Mouse (Mus musculus) erythroblast, adult 5-6 weeks (primary cell): ENCODE results near the gene Ube2dnl1. TPM values are rescaled to one million over a fixed set of nuclear protein-coding genes. Genes with fewer than 3 reads are reported as not detected.

Experiments used
- ATAC-seq: replicated peaks from 2 replicates; pipeline ENCODE4 v1.8.0; 2016; ENCODE audit warnings: moderate number of reproducible peaks, mild to moderate bottlenecking, moderate TSS enrichment, inconsistent platforms; ENCODE audit not compliant: poor library complexity, low FRiP score, severe bottlenecking
- total RNA-seq, 2 experiments: library from RNA; stranded (forward) in 1 of 2; stranded (reverse) in 1 of 2; fragments of 150-400 nt in 1 of 2; fragments of 200-764, 138-1000 nt in 1 of 2; gene quantifications; 2 replicates each; pipeline versions ENCODE4 v1.2.3 to v1.2.4; 2015 to 2017; ENCODE audit warnings: low replicate concordance in 2 of 2

Ube2dnl1 gene
- total RNA-seq (2015; ENCODE audit: low replicate concordance) = not detected in 2 replicates
- total RNA-seq (2017; ENCODE audit: low replicate concordance) = not detected in 2 replicates

DNA sequence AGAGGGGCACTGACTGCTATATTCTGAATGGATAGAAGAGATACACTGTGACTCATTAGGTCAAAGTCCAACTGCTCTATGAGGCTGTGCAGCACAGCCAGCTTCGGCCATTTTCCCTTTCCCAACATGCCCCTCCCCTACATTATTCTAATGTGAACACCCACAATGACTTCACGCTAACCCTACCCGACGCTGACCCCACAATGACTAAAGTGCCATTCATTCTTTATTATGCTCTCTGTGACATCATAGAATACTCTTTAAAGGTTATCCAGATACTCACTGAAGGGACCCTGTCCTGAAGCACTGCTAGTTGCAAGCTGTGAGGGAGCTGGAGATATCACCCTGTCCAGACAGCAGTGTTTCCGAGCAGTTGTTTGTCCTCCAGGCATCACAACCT lies at the start of gene Ube2dnl1:
TSS of gene Ube2dnl1 (plus strand) at position 301 of the 400 bp plus-strand sequence.
- ATAC-seq = no peak

DNA sequence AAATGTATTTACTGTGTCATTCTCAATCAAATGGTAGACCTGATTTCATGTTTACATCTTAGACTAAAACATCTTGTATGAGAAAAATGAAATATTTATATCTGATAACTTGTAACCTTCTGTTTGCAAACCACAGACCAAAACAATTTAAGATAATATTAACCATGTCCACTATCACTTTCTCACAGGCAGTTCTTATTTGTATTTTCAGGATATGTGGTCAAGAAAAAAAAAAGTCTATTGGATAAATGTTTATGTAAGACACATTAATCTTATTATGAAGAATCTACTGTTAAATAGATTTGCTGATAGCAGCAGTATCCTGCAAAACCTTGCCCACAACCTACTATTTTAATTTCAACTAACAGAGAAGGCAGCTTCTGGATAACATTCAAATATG lies 9.3 kb upstream of the Ube2dnl1 start:
- ATAC-seq = no peak

DNA sequence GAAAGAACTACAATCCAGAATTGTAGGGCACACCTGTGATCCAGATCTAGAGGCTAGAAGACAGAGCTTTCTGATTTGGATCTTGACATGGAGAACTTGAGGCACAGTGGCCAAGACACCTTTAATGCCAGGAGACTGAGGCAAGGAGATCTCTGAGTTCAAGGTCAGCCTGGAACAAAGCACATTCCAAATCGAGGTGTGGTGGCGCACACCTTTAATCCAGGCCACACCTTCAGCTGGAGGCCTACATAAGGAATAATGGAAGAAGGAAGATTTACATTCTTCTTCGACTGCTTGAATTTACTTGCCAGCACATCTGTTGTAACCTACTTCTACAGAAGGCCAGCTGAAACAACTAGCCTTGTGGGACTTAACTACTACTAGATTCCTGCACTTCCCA lies 7.3 kb upstream of the Ube2dnl1 start:
- no peak for ATAC-seq

DNA sequence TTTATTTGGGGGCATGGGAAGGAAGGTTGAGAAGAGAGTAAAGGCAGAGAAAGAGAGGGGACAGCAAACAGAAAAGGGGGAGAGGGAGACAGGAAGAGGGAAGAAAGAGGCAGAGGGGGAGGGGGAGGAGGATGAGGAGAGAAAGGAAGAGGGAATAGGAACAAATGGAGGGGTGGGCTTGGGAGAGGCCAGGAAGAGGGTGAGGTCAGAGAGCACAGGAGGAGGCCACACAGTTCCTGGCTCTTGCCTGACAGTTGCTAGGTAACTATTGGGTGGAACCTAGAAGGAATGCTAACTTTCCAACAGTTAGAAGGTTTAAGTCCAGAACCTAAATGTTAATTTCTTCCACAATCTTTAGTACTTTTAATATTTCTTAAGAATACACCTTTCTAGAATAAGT lies 1.4 kb upstream of the Ube2dnl1 start:
- no peak for ATAC-seq

DNA sequence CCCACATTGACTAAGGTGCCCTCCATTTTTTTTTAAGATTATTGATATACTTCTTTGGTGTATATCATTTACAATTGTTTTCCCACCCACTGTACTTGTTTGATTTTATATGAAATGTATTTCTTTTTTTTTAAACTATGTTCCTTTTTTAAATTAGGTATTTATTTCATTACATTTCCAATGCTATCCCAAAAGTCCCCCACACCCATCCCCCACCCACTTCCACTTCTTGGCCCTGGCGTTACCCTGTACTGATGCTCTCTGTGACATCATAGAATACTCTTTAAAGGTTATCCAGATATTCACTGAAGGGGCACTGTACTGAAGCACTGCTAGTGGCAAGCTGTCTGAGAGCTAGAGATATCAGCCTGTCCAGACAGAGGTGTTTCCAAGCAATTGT lies 2.5 kb downstream of the Ube2dnl1 start, which contains the start of gene Ube2dnl2:
TSS of gene Ube2dnl2 (plus strand) at position 301 of the 400 bp plus-strand sequence.
- ATAC-seq = no peak

DNA sequence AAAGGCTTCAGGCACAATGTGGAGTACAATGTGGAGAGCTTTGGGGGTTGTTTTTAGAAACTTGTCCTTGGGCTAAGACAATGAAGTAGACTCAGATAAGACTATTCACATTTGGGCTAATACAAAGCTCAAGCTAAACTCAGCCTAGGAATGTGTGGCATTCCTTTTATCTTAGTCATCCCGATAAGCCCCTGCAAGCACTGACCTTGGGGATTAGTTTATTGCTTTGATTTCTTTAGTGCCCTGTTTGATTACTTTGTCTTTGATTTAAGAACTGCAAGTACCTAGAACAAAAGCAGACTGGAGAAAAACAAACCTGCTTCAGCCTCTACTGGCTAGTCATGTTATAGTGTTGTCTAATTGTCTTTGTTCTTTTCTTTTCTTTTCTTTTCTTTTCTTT lies 50.3 kb downstream of the Ube2dnl1 start:
- ATAC-seq = no peak

Other genes with a start within 250 kb of the Ube2dnl1 start
- gene Ube2dnl2, start 2.6 kb downstream of the Ube2dnl1 start, total RNA-seq (2015; ENCODE audit: low replicate concordance) = not detected in 2 replicates
- not detected in 2 replicates for gene Ube2dnl2, start 2.6 kb downstream of the Ube2dnl1 start, total RNA-seq (2017; ENCODE audit: low replicate concordance)